Mouse (Mus musculus): ENCODE results near the gene Plpp1.

DNA sequence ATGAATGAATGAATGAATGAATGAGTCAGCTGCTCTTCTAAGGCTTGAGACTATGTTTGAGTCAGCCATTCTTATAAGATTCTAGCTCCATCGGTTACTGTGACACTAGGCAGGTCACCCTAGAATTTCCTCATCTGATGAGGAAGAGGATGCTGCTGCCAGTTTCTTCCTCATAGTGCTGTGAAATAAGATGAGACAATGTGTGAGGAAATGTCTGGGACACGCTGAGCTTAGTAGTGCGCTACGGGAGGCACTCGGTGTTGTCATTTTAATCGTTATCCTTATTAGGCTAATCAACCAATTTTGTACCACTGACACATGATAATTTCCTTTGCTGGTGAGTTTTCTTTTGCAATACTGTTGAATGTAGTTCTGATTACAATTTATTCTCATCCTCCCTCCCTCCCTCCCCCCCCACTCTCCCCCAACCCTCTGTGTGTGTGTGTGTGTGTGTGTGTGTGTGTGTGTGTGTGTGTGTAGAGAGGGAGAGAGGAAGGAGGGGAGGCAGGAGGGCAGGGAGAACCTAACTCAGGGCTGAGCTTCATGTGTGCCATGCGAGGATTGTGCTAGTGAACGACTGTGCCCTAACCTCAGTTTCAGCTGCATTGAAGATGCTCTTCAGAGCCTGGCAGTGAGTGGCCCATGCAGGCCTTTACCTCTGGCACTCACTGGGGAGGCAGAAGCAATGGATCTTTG is 11.3 kb downstream of the Plpp1 start:
- TF ChIP-seq POLR2AphosphoS5 (IDR thresholded peaks at IDR 0.05; ENCODE audit: insufficient replicate concordance, low read depth, low read length) (no peak), CTCF (IDR thresholded peaks at IDR 0.05; ENCODE audit: low read depth, low read length) (no peak), TAL1 (conservative IDR thresholded peaks at IDR 0.05; ENCODE audit: low read depth, low read length) (no peak)
